Mouse (Mus musculus): ENCODE data around the gene Sertad1.

The Sertad1 gene

GRCm38 (mm10) chr7:27537998-27538397 is 51.3 kb downstream of the Sertad1 start:
- DNase-seq (ENCODE audit: extremely low read depth, low read depth, low spot score): no peak

DNA sequence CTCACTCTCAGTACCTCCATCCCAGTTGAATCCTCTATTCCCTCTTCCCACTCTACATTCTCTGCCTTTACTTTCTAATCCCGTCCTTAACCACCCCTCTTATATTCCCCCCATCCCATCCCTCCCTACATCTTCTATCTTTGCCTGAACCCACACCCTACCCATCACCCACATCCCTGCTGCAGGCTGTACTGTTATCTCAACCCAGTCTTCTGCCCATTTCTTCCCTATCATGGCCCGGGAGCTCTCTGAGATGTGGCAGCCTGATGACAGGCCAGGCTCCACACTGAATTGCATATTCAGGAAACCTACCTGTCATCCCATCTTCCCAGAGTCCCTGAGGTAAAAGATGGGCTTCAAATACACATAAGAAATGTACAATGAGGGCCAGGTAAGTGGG is 52.1 kb downstream of the Sertad1 start:
- no peak for DNase-seq (ENCODE audit: extremely low read depth, low read depth, low spot score)
